Comparison of ENCODE assay signal across 8 mouse cellular contexts in genomic region chr7:30183879-30184289, GRCm38 (mm10). TPM values are rescaled to one million over a fixed set of nuclear protein-coding genes. Genes with fewer than 3 reads are reported as not detected.
DNase-seq lines count a peak whose midpoint lies in the region; ATAC-seq lines count a peak whose summit lies in the region.

Cox7a1 (plus strand) TSS chr7:30184144.

- H3K9me3 ChIP-seq in hindbrain, embryonic 16.5 days (ENCODE audit: control insufficient read depth, low read length): no peaks in the 10 kb centered on the region

- H3K36me3 ChIP-seq in hindbrain, embryonic 16.5 days (ENCODE audit: control insufficient read depth, insufficient read depth, low read length): peaks cover 18% of the 10 kb centered on the region

- 0 out of 2 replicates have a peak within 1 kb of the TSS, but pooled peaks have one; percentile 15 for H3K9ac ChIP-seq in hindbrain, embryonic 16.5 days (ENCODE audit: low read depth, low read length)

- H3K27ac ChIP-seq in hindbrain, embryonic 16.5 days (ENCODE audit: low read depth, low read length): no peak within 1 kb of the TSS

- under 1% methylated on average over 11 of the region's 11 CpGs for WGBS in hindbrain, embryonic 16.5 days

- H3K4me1 ChIP-seq in hindbrain, embryonic 16.5 days (ENCODE audit: control insufficient read depth, insufficient read depth, low read depth, low read length): no peaks in the 10 kb centered on the region; the same call in 1 of the 2 replicates

- peak within 1 kb of the TSS; percentile 40 for H3K4me2 ChIP-seq in hindbrain, embryonic 16.5 days (ENCODE audit: low read length)

- intact Hi-C loops in left cerebral cortex, postnatal 25 days (cut with DNase I): loop anchor here (5.0 kb wide), 1 partner anchor 33 kb away; no protein-coding TSS in a partner anchor

- no peaks in the 10 kb centered on the region for H3K27me3 ChIP-seq in hindbrain, embryonic 16.5 days (replicated peaks; ENCODE audit: control insufficient read depth, insufficient read depth, low read length)

- DNase-seq in T-cell, adult 2 months (ENCODE audit: low spot score): peak; percentile 73
- peak; percentile 64 for DNase-seq in cerebellum, adult 8-10 months
- peak; percentile 91 to 92 for DNase-seq in gastrocnemius, adult 8-10 months (ENCODE audit: low spot score in 2 of 2)
- peak; percentile 53 to 68 for DNase-seq in left cerebral cortex, postnatal 25 days (ENCODE audit: low spot score in 2 of 2)
- DNase-seq in right cerebral cortex, postnatal 25 days: peak; percentile 45
- peak; percentile 92 for DNase-seq in yolk sac, embryonic 10.5 days (ENCODE audit: low spot score)

- peak; percentile 25 for ATAC-seq in hindbrain, embryonic 16.5 days
- peak; percentile 93 for ATAC-seq in megakaryocyte-erythroid progenitor cell, adult 5-6 weeks (replicated peaks; ENCODE audit: low FRiP score, low TSS enrichment, poor library complexity, severe bottlenecking)

- 0 out of 2 replicates have a peak within 1 kb of the TSS, but pooled peaks have one; percentile 6 for H3K4me3 ChIP-seq in hindbrain, embryonic 16.5 days (ENCODE audit: low read length)

RNA-seq across cellular contexts. Expression of gene Cox7a1, which starts in this region (rescaled TPM):
- total RNA-seq in gastrocnemius, adult 8-10 months (2022): 100 to 1,000 TPM; 730 to 997 (median 888) TPM
- polyA plus RNA-seq in hindbrain, embryonic 16.5 days (2015; fragmentation: Nextera tagmentation; extraction: Ambion mirVana): 5.6 and 6.8 TPM in 2 replicates
- total RNA-seq in left cerebral cortex, postnatal 25 days (2021): 1 to 10 TPM; 5.5 to 6.0 TPM
- 6.0 TPM in 1 of 2 replicates, not detected in the other for total RNA-seq in megakaryocyte-erythroid progenitor cell, adult 5-6 weeks (2014; fragmentation: Nextera tagmentation)
- not detected in 2 replicates for total RNA-seq in megakaryocyte-erythroid progenitor cell, adult 5-6 weeks (2017)

Comparison
In these comparisons a context has a peak if more than half of its experiments do, and no peak if none do; other contexts are left out.
1. RNA of gene Cox7a1 (total RNA-seq): 730 to 997 TPM in gastrocnemius, adult 8-10 months; 6.0 TPM in megakaryocyte-erythroid progenitor cell, adult 5-6 weeks and 5.5 to 6.0 TPM in left cerebral cortex, postnatal 25 days; every median in the first group is over 100 times any median in the second.
2. Peak in every context shown above with its lines, with median percentiles within 50 percentile points of each other: DNase-seq.